Mouse (Mus musculus): ENCODE measurements around the gene Fam171a1. TPM values are rescaled to one million over a fixed set of nuclear protein-coding genes. Genes with fewer than 3 reads are reported as not detected.

Gene Fam171a1
- polyA plus RNA-seq, 1 experiment from 2014 or later, result 59.5 TPM

- H3K4me2 ChIP-seq (replicated peaks), result no peak overlapping the region
- no peak overlapping the region for H3K27ac ChIP-seq
- no peak for ATAC-seq (ENCODE audit: low FRiP score, low read depth)
- H3K36me3 ChIP-seq, result no peaks in the 10 kb centered on the region
- H3K4me3 ChIP-seq, result no peak overlapping the region
- H3K4me1 ChIP-seq, result peaks cover 6% of the 10 kb centered on the region
- 55% methylated on average over 5 of the region's 5 CpGs for WGBS
- no peak overlapping the region for H3K9ac ChIP-seq
- H3K9me3 ChIP-seq, result no peaks in the 10 kb centered on the region
- H3K27me3 ChIP-seq (replicated peaks), result no peaks in the 10 kb centered on the region
Observed at GRCm38 (mm10) chr2:3140585-3140984, 26.6 kb downstream of the Fam171a1 start.

- peaks cover 4% of the 10 kb centered on the region; the same call in 1 of the 2 replicates for H3K4me1 ChIP-seq
- H3K9ac ChIP-seq, result no peak overlapping the region
- no peak overlapping the region for H3K27ac ChIP-seq
- no peaks in the 10 kb centered on the region for H3K36me3 ChIP-seq
- no peaks in the 10 kb centered on the region for H3K9me3 ChIP-seq
- no peak for ATAC-seq (ENCODE audit: low FRiP score, low read depth)
- no peak overlapping the region for H3K4me3 ChIP-seq
- H3K4me2 ChIP-seq (replicated peaks), result no peak overlapping the region
- 93% methylated on average over 4 of the region's 4 CpGs for WGBS
- H3K27me3 ChIP-seq (replicated peaks), result no peaks in the 10 kb centered on the region
Observed at GRCm38 (mm10) chr2:3141804-3142203, 27.8 kb downstream of the Fam171a1 start.

GRCm38 (mm10) chr2:3144291-3144690 lies 30.3 kb downstream of the Fam171a1 start:
- Histone ChIP-seq H3K4me2 (replicated peaks) (no peak overlapping the region), H3K4me1 (no peaks in the 10 kb centered on the region), H3K9me3 (no peaks in the 10 kb centered on the region), H3K27ac (no peak overlapping the region), H3K27me3 (replicated peaks) (no peaks in the 10 kb centered on the region), H3K4me3 (no peak overlapping the region), H3K9ac (no peak overlapping the region), H3K36me3 (no peaks in the 10 kb centered on the region)
- no peak for ATAC-seq (ENCODE audit: low FRiP score, low read depth)
- WGBS, result 91% methylated on average over 5 of the region's 5 CpGs

GRCm38 (mm10) chr2:3147550-3148157 lies 33.6 kb downstream of the Fam171a1 start:
- Histone ChIP-seq H3K9me3 (no peaks in the 10 kb centered on the region), H3K36me3 (no peaks in the 10 kb centered on the region), H3K4me1 (no peaks in the 10 kb centered on the region), H3K4me3 (no peak overlapping the region), H3K9ac (no peak overlapping the region), H3K4me2 (replicated peaks) (no peak overlapping the region), H3K27me3 (replicated peaks) (no peaks in the 10 kb centered on the region), H3K27ac (no peak overlapping the region)
- no peak for ATAC-seq (ENCODE audit: low FRiP score, low read depth)
- WGBS, result 57% methylated on average over 6 of the region's 6 CpGs

GRCm38 (mm10) chr2:3148731-3149130 lies 34.7 kb downstream of the Fam171a1 start:
- Histone ChIP-seq H3K9ac (no peak overlapping the region), H3K4me1 (no peaks in the 10 kb centered on the region), H3K4me3 (no peak overlapping the region), H3K4me2 (replicated peaks) (no peak overlapping the region), H3K9me3 (no peaks in the 10 kb centered on the region), H3K36me3 (no peaks in the 10 kb centered on the region), H3K27ac (no peak overlapping the region), H3K27me3 (replicated peaks) (no peaks in the 10 kb centered on the region)
- ATAC-seq (ENCODE audit: low FRiP score, low read depth), result no peak
- WGBS, result 92% methylated on average over 8 of the region's 8 CpGs

- ATAC-seq (ENCODE audit: low FRiP score, low read depth), result no peak
- H3K36me3 ChIP-seq, result no peaks in the 10 kb centered on the region
- no peak overlapping the region for H3K4me2 ChIP-seq (replicated peaks)
- no peak overlapping the region for H3K9ac ChIP-seq
- no peak overlapping the region for H3K4me3 ChIP-seq
- no peaks in the 10 kb centered on the region for H3K27me3 ChIP-seq (replicated peaks)
- no peaks in the 10 kb centered on the region for H3K9me3 ChIP-seq
- H3K4me1 ChIP-seq, result no peaks in the 10 kb centered on the region
- H3K27ac ChIP-seq, result no peak overlapping the region
- 88% methylated on average over 5 of the region's 5 CpGs for WGBS
Observed at GRCm38 (mm10) chr2:3150324-3150723, 36.3 kb downstream of the Fam171a1 start.

GRCm38 (mm10) chr2:3151336-3151735 lies 37.3 kb downstream of the Fam171a1 start:
- no peak overlapping the region for H3K9ac ChIP-seq
- no peak for ATAC-seq (ENCODE audit: low FRiP score, low read depth)
- no peaks in the 10 kb centered on the region for H3K9me3 ChIP-seq
- no peaks in the 10 kb centered on the region for H3K27me3 ChIP-seq (replicated peaks)
- H3K4me2 ChIP-seq (replicated peaks), result no peak overlapping the region
- WGBS, result 92% methylated on average over 3 of the region's 3 CpGs
- no peaks in the 10 kb centered on the region for H3K4me1 ChIP-seq
- H3K4me3 ChIP-seq, result no peak overlapping the region
- H3K36me3 ChIP-seq, result no peaks in the 10 kb centered on the region
- H3K27ac ChIP-seq, result no peak overlapping the region

- Histone ChIP-seq H3K27ac (no peak overlapping the region), H3K4me2 (replicated peaks) (no peak overlapping the region), H3K4me1 (no peaks in the 10 kb centered on the region), H3K36me3 (no peaks in the 10 kb centered on the region), H3K27me3 (replicated peaks) (no peaks in the 10 kb centered on the region), H3K4me3 (no peak overlapping the region), H3K9me3 (no peaks in the 10 kb centered on the region), H3K9ac (no peak overlapping the region)
- 83% methylated on average over 1 of the region's 1 CpGs for WGBS
- no peak for ATAC-seq (ENCODE audit: low FRiP score, low read depth)
Observed at GRCm38 (mm10) chr2:3154091-3154665, 40.2 kb downstream of the Fam171a1 start.

GRCm38 (mm10) chr2:3154986-3155385 lies 41.0 kb downstream of the Fam171a1 start:
- ATAC-seq (ENCODE audit: low FRiP score, low read depth), result no peak
- no peaks in the 10 kb centered on the region for H3K9me3 ChIP-seq
- no peaks in the 10 kb centered on the region for H3K4me1 ChIP-seq
- H3K27me3 ChIP-seq (replicated peaks), result no peaks in the 10 kb centered on the region
- no peak overlapping the region for H3K4me3 ChIP-seq
- H3K36me3 ChIP-seq, result no peaks in the 10 kb centered on the region
- H3K27ac ChIP-seq, result no peak overlapping the region
- no peak overlapping the region for H3K9ac ChIP-seq
- no peak overlapping the region for H3K4me2 ChIP-seq (replicated peaks)
- 70% methylated on average over 2 of the region's 2 CpGs for WGBS

- no peak overlapping the region for H3K9ac ChIP-seq
- no peaks in the 10 kb centered on the region for H3K27me3 ChIP-seq (replicated peaks)
- no peak for ATAC-seq (ENCODE audit: low FRiP score, low read depth)
- H3K36me3 ChIP-seq, result no peaks in the 10 kb centered on the region
- no peak overlapping the region for H3K4me3 ChIP-seq
- no peak overlapping the region for H3K4me2 ChIP-seq (replicated peaks)
- no peaks in the 10 kb centered on the region for H3K4me1 ChIP-seq
- no peaks in the 10 kb centered on the region for H3K9me3 ChIP-seq
- 88% methylated on average over 3 of the region's 3 CpGs for WGBS
- no peak overlapping the region for H3K27ac ChIP-seq
Observed at GRCm38 (mm10) chr2:3157030-3157429, 43.0 kb downstream of the Fam171a1 start.

- Histone ChIP-seq H3K27ac (no peak overlapping the region), H3K9me3 (no peaks in the 10 kb centered on the region), H3K4me3 (no peak overlapping the region), H3K4me1 (no peaks in the 10 kb centered on the region), H3K36me3 (no peaks in the 10 kb centered on the region), H3K27me3 (replicated peaks) (no peaks in the 10 kb centered on the region), H3K9ac (no peak overlapping the region), H3K4me2 (replicated peaks) (no peak overlapping the region)
- no peak for ATAC-seq (ENCODE audit: low FRiP score, low read depth)
- 77% methylated on average over 10 of the region's 10 CpGs for WGBS
Observed at GRCm38 (mm10) chr2:3157661-3158344, 43.8 kb downstream of the Fam171a1 start.

GRCm38 (mm10) chr2:3158682-3159412 lies 44.8 kb downstream of the Fam171a1 start:
- H3K36me3 ChIP-seq, result no peaks in the 10 kb centered on the region
- WGBS, result 85% methylated on average over 8 of the region's 8 CpGs
- no peak overlapping the region for H3K9ac ChIP-seq
- ATAC-seq (ENCODE audit: low FRiP score, low read depth), result no peak
- H3K27ac ChIP-seq, result no peak overlapping the region
- no peaks in the 10 kb centered on the region for H3K27me3 ChIP-seq (replicated peaks)
- H3K4me3 ChIP-seq, result no peak overlapping the region
- no peak overlapping the region for H3K4me2 ChIP-seq (replicated peaks)
- H3K9me3 ChIP-seq, result no peaks in the 10 kb centered on the region
- H3K4me1 ChIP-seq, result no peaks in the 10 kb centered on the region
